Mouse (Mus musculus): ENCODE data around the gene Tcl1b1. TPM values are rescaled to one million over a fixed set of nuclear protein-coding genes. Genes with fewer than 3 reads are reported as not detected.
"Not testable (repeated sequence)": the region's sequence is repeated elsewhere in the genome, so short reads cannot be mapped to it uniquely, and the experiment has no call there.

The Tcl1b1 gene
- polyA plus RNA-seq, 1 experiment from 2014 or later = not detected

GRCm38 (mm10) chr12:105134826-105135225 lies 24.7 kb upstream of the Tcl1b1 start:
- not testable (repeated sequence) for H3K27me3 ChIP-seq (ENCODE audit: control insufficient read depth, insufficient read depth, low read length); H3K4me2 ChIP-seq (ENCODE audit: low read depth, low read length); H3K27ac ChIP-seq (ENCODE audit: low read length); H3K9ac ChIP-seq (ENCODE audit: low read length); H3K4me1 ChIP-seq (ENCODE audit: control insufficient read depth, insufficient read depth, low read length); ATAC-seq (ENCODE audit: insufficient read depth, low FRiP score); H3K9me3 ChIP-seq (replicated peaks; ENCODE audit: control insufficient read depth, low read length); H3K4me3 ChIP-seq (replicated peaks; ENCODE audit: low read length); H3K36me3 ChIP-seq (ENCODE audit: control insufficient read depth, insufficient read depth, low read length)
- 74% methylated on average over 4 of the region's 4 CpGs for WGBS

- ATAC-seq (ENCODE audit: insufficient read depth, low FRiP score); H3K4me3 ChIP-seq (replicated peaks; ENCODE audit: low read length); H3K27ac ChIP-seq (ENCODE audit: low read length); H3K9me3 ChIP-seq (replicated peaks; ENCODE audit: control insufficient read depth, low read length); H3K4me1 ChIP-seq (ENCODE audit: control insufficient read depth, insufficient read depth, low read length); H3K9ac ChIP-seq (ENCODE audit: low read length); H3K27me3 ChIP-seq (ENCODE audit: control insufficient read depth, insufficient read depth, low read length); H3K36me3 ChIP-seq (ENCODE audit: control insufficient read depth, insufficient read depth, low read length); H3K4me2 ChIP-seq (ENCODE audit: low read depth, low read length): not testable (repeated sequence)
- WGBS = 58% methylated on average over 1 of the region's 1 CpGs
Observed at GRCm38 (mm10) chr12:105137729-105138128, 21.8 kb upstream of the Tcl1b1 start.

GRCm38 (mm10) chr12:105143096-105143495 lies 16.4 kb upstream of the Tcl1b1 start:
- Histone ChIP-seq H3K4me2 (ENCODE audit: low read depth, low read length) (no peak overlapping the region), H3K9me3 (replicated peaks; ENCODE audit: control insufficient read depth, low read length) (no peaks in the 10 kb centered on the region), H3K9ac (ENCODE audit: low read length) (no peak overlapping the region), H3K36me3 (ENCODE audit: control insufficient read depth, insufficient read depth, low read length) (no peaks in the 10 kb centered on the region), H3K27me3 (ENCODE audit: control insufficient read depth, insufficient read depth, low read length) (no peaks in the 10 kb centered on the region), H3K4me1 (ENCODE audit: control insufficient read depth, insufficient read depth, low read length) (no peaks in the 10 kb centered on the region), H3K4me3 (replicated peaks; ENCODE audit: low read length) (no peak overlapping the region), H3K27ac (ENCODE audit: low read length) (no peak overlapping the region)
- ATAC-seq (ENCODE audit: insufficient read depth, low FRiP score) = no peak
- 84% methylated on average over 3 of the region's 3 CpGs for WGBS

GRCm38 (mm10) chr12:105144928-105145327 lies 14.6 kb upstream of the Tcl1b1 start:
- H3K27me3 ChIP-seq (ENCODE audit: control insufficient read depth, insufficient read depth, low read length); H3K9ac ChIP-seq (ENCODE audit: low read length); H3K27ac ChIP-seq (ENCODE audit: low read length); H3K9me3 ChIP-seq (replicated peaks; ENCODE audit: control insufficient read depth, low read length); H3K4me3 ChIP-seq (replicated peaks; ENCODE audit: low read length); H3K4me1 ChIP-seq (ENCODE audit: control insufficient read depth, insufficient read depth, low read length); H3K36me3 ChIP-seq (ENCODE audit: control insufficient read depth, insufficient read depth, low read length); H3K4me2 ChIP-seq (ENCODE audit: low read depth, low read length); ATAC-seq (ENCODE audit: insufficient read depth, low FRiP score): not testable (repeated sequence)
- 33% methylated on average over 1 of the region's 1 CpGs for WGBS

- Histone ChIP-seq H3K9me3 (replicated peaks; ENCODE audit: control insufficient read depth, low read length) (no peaks in the 10 kb centered on the region), H3K36me3 (ENCODE audit: control insufficient read depth, insufficient read depth, low read length) (no peaks in the 10 kb centered on the region), H3K4me3 (replicated peaks; ENCODE audit: low read length) (no peak within 1 kb of the TSS), H3K9ac (ENCODE audit: low read length) (no peak within 1 kb of the TSS), H3K4me1 (ENCODE audit: control insufficient read depth, insufficient read depth, low read length) (no peaks in the 10 kb centered on the region), H3K27ac (ENCODE audit: low read length) (no peak within 1 kb of the TSS), H3K4me2 (ENCODE audit: low read depth, low read length) (no peak within 1 kb of the TSS), H3K27me3 (ENCODE audit: control insufficient read depth, insufficient read depth, low read length) (no peaks in the 10 kb centered on the region)
- ATAC-seq (ENCODE audit: insufficient read depth, low FRiP score) = no peak
- 78% methylated on average over 3 of the region's 3 CpGs for WGBS
Observed at GRCm38 (mm10) chr12:105145714-105146113, 13.8 kb upstream of the Tcl1b1 start, which contains the start of gene Tcl1b2. TSS of gene Tcl1b2 (plus strand) at chr12:105146014.

- not testable (repeated sequence) for H3K27ac ChIP-seq (ENCODE audit: low read length); H3K9me3 ChIP-seq (replicated peaks; ENCODE audit: control insufficient read depth, low read length); H3K9ac ChIP-seq (ENCODE audit: low read length); H3K4me3 ChIP-seq (replicated peaks; ENCODE audit: low read length); ATAC-seq (ENCODE audit: insufficient read depth, low FRiP score); H3K36me3 ChIP-seq (ENCODE audit: control insufficient read depth, insufficient read depth, low read length); H3K27me3 ChIP-seq (ENCODE audit: control insufficient read depth, insufficient read depth, low read length); H3K4me1 ChIP-seq (ENCODE audit: control insufficient read depth, insufficient read depth, low read length); H3K4me2 ChIP-seq (ENCODE audit: low read depth, low read length)
- WGBS = 58% methylated on average over 4 of the region's 4 CpGs
Observed at GRCm38 (mm10) chr12:105155286-105155685, 4.2 kb upstream of the Tcl1b1 start.

GRCm38 (mm10) chr12:105158842-105159241 lies 648 bp upstream of the Tcl1b1 start:
- no peak for ATAC-seq (ENCODE audit: insufficient read depth, low FRiP score)
- Histone ChIP-seq H3K9me3 (replicated peaks; ENCODE audit: control insufficient read depth, low read length) (no peaks in the 10 kb centered on the region), H3K4me3 (replicated peaks; ENCODE audit: low read length) (no peak overlapping the region), H3K9ac (ENCODE audit: low read length) (no peak overlapping the region), H3K27ac (ENCODE audit: low read length) (no peak overlapping the region), H3K36me3 (ENCODE audit: control insufficient read depth, insufficient read depth, low read length) (no peaks in the 10 kb centered on the region), H3K4me2 (ENCODE audit: low read depth, low read length) (no peak overlapping the region), H3K27me3 (ENCODE audit: control insufficient read depth, insufficient read depth, low read length) (no peaks in the 10 kb centered on the region), H3K4me1 (ENCODE audit: control insufficient read depth, insufficient read depth, low read length) (no peaks in the 10 kb centered on the region)
- 78% methylated on average over 6 of the region's 6 CpGs for WGBS

- Histone ChIP-seq H3K27me3 (ENCODE audit: control insufficient read depth, insufficient read depth, low read length) (no peaks in the 10 kb centered on the region), H3K27ac (ENCODE audit: low read length) (no peak overlapping the region), H3K36me3 (ENCODE audit: control insufficient read depth, insufficient read depth, low read length) (no peaks in the 10 kb centered on the region), H3K4me3 (replicated peaks; ENCODE audit: low read length) (no peak overlapping the region), H3K4me2 (ENCODE audit: low read depth, low read length) (no peak overlapping the region), H3K4me1 (ENCODE audit: control insufficient read depth, insufficient read depth, low read length) (no peaks in the 10 kb centered on the region), H3K9ac (ENCODE audit: low read length) (no peak overlapping the region), H3K9me3 (replicated peaks; ENCODE audit: control insufficient read depth, low read length) (no peaks in the 10 kb centered on the region)
- ATAC-seq (ENCODE audit: insufficient read depth, low FRiP score) = no peak
- WGBS = 65% methylated on average over 3 of the region's 3 CpGs
Observed at GRCm38 (mm10) chr12:105166734-105167133, 7.2 kb downstream of the Tcl1b1 start.

GRCm38 (mm10) chr12:105173366-105173765 lies 13.9 kb downstream of the Tcl1b1 start:
- no peaks in the 10 kb centered on the region for H3K36me3 ChIP-seq (ENCODE audit: control insufficient read depth, insufficient read depth, low read length)
- no peak overlapping the region for H3K4me3 ChIP-seq (replicated peaks; ENCODE audit: low read length)
- no peak overlapping the region for H3K27ac ChIP-seq (ENCODE audit: low read length)
- WGBS = 76% methylated on average over 2 of the region's 2 CpGs
- H3K9ac ChIP-seq (ENCODE audit: low read length) = no peak overlapping the region
- H3K27me3 ChIP-seq (ENCODE audit: control insufficient read depth, insufficient read depth, low read length) = no peaks in the 10 kb centered on the region
- no peak for ATAC-seq (ENCODE audit: insufficient read depth, low FRiP score)
- H3K4me1 ChIP-seq (ENCODE audit: control insufficient read depth, insufficient read depth, low read length) = no peaks in the 10 kb centered on the region
- no peaks in the 10 kb centered on the region for H3K9me3 ChIP-seq (replicated peaks; ENCODE audit: control insufficient read depth, low read length)
- H3K4me2 ChIP-seq (ENCODE audit: low read depth, low read length) = no peak overlapping the region

- 25% methylated on average over 2 of the region's 2 CpGs for WGBS
- not testable (repeated sequence) for H3K4me2 ChIP-seq (ENCODE audit: low read depth, low read length); H3K4me1 ChIP-seq (ENCODE audit: control insufficient read depth, insufficient read depth, low read length); H3K27ac ChIP-seq (ENCODE audit: low read length); H3K36me3 ChIP-seq (ENCODE audit: control insufficient read depth, insufficient read depth, low read length); H3K4me3 ChIP-seq (replicated peaks; ENCODE audit: low read length); H3K9ac ChIP-seq (ENCODE audit: low read length); H3K27me3 ChIP-seq (ENCODE audit: control insufficient read depth, insufficient read depth, low read length); H3K9me3 ChIP-seq (replicated peaks; ENCODE audit: control insufficient read depth, low read length); ATAC-seq (ENCODE audit: insufficient read depth, low FRiP score)
Observed at GRCm38 (mm10) chr12:105174318-105174717, 14.8 kb downstream of the Tcl1b1 start.
